Mouse (Mus musculus): Measurements from ENCODE around the gene Pnlip.

Gene Pnlip

GRCm38 (mm10) chr19:58652198-58652597 is at the start of gene Pnlip:
TSS of gene Pnlip (plus strand) at chr19:58652498.
- DNase-seq (ENCODE audit: low spot score), result no peak

DNA sequence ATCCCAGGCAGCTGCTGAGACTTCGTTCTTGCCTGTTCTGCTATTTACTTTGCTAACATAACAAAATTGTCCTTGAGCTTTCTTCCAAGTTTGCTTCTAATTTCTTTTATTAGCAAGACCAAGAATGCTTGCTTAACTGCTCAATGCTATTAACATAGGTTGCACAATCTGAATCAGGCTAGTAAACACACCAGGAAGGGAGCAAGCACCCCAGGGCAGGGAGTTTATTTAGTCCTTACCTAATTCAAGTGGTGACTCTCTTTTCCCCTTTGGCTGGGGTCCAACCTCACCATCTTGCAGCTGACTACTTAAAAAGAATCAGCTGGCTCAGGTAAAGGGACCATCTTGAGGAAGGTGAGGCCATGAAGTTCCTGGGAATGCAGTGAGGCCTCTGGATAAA is 42.6 kb upstream of the Pnlip start:
- no peak for DNase-seq (ENCODE audit: low spot score)

DNA sequence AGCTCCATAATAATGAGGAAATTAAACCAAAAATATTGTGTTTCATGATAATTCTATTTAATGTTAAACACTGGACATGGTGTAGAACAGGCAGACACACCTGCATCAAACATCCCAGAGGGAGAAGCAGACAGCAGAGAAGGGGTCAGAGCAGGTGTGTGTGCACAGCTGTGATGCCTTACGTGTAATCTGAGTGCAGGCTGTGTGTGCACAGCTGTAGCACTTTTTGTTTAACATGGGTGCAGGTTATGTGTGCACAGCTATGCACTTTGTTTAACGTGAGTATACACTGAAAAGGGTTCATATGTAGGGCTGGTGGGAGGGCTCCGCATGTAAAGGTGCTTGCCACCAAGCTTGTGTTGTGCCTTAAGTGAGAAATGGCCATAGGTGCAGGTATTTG is 39.6 kb upstream of the Pnlip start:
- no peak for DNase-seq (ENCODE audit: low spot score)

DNA sequence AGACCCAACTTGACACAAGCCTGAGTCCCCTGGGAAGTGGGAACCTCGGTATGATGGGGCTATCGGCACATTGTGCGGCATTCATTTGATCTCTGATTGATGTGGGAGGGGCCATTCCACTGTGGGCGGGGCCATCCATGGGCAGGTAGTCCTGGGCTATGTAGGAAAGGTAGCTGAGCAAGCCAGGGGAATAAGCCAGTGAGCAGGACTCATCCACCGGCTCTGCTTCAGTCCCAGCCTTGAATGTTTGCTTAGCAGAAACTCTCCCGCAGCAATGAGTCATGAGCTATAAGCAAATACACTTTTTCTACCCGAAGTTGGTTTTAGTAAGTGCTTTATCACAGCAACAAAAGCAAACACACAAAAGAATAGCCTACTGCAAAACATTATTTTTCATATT is 35.7 kb upstream of the Pnlip start:
- no peak for DNase-seq (ENCODE audit: low spot score)

DNA sequence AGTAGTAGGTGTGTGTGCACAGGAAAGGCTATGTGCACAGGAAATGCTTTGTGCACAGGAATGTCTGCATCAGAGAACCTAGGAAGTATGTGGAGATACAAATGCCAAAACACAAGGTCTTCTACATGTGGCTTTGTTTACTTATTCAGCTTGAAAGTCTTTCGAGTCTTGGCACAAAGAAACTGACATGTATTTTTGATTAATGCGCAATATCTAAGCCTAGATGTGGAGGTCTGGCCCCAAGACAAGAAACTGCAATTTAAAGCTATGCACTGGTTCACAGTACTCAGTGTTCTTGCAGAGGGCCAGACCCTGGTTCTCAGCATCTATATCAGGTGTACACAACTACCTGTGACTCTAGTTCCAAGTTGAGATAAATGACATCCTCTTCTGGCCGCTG is 31.6 kb upstream of the Pnlip start:
- DNase-seq (ENCODE audit: low spot score), result no peak

- DNase-seq (ENCODE audit: low spot score), result no peak
Observed at GRCm38 (mm10) chr19:58621646-58622045, 30.7 kb upstream of the Pnlip start.

DNA sequence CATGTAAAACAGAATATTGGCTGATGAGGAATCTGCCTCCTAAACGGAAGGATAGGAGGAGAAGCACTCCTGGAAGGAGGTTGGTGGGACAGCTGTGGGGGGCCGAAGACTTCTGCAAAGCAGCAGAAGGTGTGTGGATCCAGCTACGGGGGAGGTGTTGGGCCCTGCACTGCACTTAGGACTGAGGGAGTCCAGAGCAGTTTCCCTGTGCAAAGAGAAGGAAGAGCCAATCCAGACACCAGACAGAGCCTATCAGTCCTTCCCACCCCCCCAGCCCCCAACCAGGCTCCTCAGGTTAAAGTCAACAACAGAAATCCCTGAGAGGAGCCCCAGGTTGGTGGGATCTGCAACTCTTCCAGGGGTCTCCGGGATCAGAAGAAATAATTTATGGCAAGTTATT is 27.5 kb upstream of the Pnlip start:
- no peak for DNase-seq (ENCODE audit: low spot score)

- no peak for DNase-seq (ENCODE audit: low spot score)
Observed at GRCm38 (mm10) chr19:58625254-58625947, 26.9 kb upstream of the Pnlip start.

GRCm38 (mm10) chr19:58627406-58628337 is 24.6 kb upstream of the Pnlip start:
- DNase-seq (ENCODE audit: low spot score), result no peak

DNA sequence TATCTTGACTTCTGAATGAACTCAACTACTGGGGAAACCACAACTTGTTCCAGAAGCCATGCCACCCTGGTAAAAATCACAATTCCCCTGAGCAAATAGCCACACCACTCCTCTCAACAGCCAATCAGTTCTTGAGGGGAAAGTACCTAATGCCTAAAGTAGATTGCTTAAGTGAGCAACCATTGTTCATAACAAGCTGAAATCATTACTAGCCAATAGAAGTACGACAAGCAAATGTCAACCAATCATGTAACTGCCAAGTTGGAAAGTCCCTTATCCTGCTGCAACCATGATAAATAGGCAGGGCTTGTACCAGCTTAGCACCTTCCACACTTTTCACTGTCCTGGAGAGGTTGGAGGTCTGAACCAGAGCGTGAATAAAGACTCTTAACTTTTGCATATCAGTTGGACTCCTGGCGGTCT is 22.9 kb upstream of the Pnlip start:
- no peak for DNase-seq (ENCODE audit: low spot score)

DNA sequence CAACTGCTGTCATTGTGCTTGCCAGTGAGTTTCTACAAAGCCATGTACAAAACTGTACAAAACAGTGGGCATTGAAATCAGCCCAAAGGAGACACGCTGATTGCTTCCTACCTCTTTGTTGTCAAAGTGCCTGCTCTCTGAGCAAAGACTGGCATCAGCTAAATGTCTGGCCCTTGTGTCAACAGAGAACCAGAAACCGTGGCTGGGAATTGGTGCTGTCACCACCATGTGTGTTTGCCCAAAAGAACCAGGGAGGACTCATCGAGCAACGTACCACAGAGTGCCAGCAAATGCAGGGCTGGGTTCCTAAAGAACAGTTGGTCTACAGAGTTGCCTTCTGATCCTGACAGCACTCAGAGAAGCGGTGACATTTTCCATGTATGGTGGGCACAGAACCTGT is 2.3 kb upstream of the Pnlip start:
- DNase-seq (ENCODE audit: low spot score), result no peak

DNA sequence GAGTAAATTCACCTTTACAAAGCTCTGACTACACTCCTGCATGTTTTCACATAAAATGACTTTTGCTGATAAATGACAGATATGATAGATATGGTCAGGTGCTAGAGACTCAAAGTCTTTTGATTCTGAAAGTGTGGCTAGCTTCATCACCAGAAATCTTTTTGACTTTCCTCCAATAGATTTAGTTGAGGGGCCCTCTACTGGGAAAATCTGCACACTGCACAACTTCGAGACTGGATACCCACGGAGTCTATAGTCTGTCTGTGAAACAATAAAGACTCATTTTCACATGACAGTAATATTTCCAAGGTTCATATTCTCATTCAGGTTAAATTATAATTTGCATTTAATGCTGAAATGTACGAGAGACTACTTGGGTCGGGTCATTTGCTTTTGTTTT is 9.8 kb downstream of the Pnlip start:
- no peak for DNase-seq (ENCODE audit: low spot score)

DNA sequence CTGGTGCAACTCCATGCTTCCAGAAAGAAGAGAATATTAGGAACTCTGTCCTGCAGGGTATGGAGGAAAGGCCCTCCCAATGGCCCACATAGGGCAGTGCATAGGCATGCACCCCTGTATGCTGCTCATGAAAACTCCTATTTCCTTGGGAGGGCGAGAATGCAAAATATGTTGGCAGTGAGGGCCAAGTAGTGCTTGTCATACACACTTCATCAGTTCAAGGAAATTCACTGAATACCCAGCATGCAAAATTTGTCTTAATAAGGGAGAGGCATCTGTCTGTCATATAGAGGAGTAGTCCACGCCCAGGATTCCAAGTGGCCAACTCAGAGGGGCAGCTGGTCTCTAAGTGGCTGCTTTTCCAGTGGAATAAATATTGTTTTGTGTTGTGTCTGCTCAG is 11.0 kb downstream of the Pnlip start:
- DNase-seq (ENCODE audit: low spot score), result no peak

DNA sequence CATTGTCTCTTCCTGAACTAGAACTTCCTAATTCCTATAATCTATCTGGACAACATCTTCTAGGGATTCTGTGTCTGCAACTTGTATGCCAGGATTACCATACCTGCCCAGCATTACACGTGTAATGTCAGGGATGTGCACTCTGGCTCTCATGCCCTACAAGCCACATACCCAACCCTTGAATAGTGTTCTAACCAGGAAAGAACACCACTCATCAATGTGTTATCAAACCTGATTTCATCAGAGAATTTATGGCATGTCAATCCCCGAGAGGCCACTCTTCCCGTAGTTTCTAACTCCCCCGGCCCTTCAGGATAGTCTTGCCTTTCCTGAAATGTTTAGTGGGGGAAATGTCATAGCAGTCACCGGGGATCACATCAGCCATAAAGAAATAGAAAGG is 12.6 kb downstream of the Pnlip start:
- DNase-seq (ENCODE audit: low spot score), result no peak

DNA sequence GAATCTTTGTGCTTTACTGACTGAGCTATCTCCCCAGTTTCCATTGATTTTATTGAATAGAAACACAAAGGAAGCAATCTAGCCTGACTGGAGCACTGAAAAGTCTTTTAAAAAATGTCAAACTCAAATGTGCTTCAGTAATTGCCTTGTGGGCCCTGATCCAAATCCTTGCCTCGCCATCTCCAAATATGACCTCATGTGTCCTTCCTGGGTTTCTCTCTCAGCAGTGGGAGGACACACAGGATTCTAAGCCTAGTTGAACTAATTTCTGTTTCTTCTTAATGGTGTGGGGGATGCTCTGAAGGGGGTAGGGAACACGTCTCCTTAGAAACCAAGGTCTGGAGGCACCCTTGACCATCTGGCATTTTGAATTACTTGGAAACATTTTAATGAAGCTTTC is 22.3 kb downstream of the Pnlip start:
- DNase-seq (ENCODE audit: low spot score), result peak; percentile 45

DNA sequence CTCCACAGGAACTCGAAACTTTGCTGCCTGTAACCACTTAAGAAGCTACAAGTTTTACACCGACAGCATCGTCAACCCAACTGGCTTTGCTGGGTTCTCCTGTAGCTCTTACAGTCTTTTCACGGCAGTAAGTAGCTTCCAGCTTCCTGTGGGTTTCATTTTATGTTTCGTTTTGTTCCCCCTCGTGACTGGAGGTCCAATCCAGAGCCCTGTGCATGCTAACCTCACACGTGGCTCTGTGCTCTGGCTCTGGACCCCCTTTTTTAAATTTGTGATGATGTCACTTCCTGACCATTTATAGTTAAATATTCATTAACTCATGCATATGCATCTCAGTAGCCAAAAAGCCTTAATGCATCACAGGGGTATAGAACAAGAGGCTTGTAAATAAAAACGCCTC is 24.8 kb downstream of the Pnlip start:
- DNase-seq (ENCODE audit: low spot score), result no peak

DNA sequence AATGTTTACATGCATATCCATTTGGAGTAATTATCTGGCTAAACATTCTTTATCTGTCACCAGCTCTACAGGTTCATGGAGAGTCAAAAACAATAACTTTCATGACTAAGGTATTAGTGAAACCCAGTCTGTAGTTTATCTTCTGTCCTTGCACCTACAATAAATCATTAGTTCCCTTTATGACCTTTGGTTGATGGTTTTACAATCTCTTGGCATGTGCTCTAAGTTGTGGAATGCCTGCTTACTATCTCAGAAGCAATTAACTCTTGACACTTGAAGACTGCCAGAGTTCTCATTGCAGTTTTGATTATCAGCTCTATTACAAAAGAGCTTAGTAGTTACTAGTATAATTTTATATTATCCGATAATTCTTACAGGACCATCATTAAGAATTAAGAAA is 36.6 kb downstream of the Pnlip start:
- no peak for DNase-seq (ENCODE audit: low spot score)

DNA sequence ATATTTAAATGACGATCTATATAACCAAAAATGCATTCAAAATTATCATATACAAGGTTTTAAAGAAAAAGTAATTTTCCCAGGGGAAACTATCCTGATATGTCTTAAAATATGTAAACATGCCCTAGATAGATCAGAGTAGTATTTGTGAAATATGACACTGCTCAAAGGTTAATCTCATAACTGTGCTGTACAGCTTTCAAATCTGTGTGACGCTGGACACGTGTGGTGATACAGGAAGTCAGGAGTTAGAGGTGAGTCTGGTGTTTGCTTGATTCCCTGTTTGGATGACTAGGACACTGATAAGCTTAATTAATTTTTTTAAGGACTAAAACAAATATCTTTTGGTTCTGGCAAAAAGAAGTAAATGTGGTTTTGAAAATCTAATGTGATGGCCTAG is 43.0 kb downstream of the Pnlip start:
- DNase-seq (ENCODE audit: low spot score), result no peak

DNA sequence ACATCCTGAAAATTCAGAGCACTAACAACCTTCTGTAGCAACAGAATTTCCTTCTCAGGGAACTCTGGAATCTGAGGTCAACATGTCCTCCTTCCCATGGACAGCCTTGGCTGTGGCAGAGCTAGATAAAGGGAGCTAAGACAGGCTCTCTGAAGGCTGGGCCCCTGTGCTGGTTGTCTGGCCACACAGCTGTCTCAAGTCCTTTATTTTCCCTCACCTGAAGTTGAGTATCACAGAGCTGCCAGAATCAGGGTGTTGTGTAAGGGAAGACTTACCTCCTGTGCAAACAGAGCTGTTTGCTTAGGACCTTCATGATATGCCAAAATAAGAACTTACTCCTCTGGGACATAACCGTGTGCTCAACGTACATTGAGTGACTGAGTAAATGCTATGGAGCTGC is 43.9 kb downstream of the Pnlip start:
- DNase-seq (ENCODE audit: low spot score), result no peak

GRCm38 (mm10) chr19:58704556-58704955 is 52.3 kb downstream of the Pnlip start:
- no peak for DNase-seq (ENCODE audit: low spot score)

DNA sequence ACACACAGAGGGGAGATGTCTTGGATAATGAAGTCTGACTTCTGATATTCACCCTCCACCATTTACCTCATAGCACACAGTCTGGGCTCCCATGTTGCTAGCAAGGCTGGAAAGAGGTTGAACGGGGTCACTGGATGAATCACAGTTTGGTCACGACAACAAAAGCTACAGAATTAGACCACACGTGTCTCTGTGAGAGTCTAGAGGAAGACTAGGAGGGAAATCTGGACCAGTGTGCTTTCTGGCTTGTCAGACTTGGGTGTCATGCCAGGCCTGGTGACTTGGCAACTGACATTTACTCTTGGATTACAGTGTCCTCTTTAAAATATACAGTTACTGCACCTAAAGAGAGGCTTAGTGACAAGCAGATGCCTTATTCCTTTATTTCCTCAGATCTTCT is 56.3 kb downstream of the Pnlip start:
- DNase-seq (ENCODE audit: low spot score), result no peak

GRCm38 (mm10) chr19:58717925-58718324 is 65.6 kb downstream of the Pnlip start:
- DNase-seq (ENCODE audit: low spot score), result no peak

DNA sequence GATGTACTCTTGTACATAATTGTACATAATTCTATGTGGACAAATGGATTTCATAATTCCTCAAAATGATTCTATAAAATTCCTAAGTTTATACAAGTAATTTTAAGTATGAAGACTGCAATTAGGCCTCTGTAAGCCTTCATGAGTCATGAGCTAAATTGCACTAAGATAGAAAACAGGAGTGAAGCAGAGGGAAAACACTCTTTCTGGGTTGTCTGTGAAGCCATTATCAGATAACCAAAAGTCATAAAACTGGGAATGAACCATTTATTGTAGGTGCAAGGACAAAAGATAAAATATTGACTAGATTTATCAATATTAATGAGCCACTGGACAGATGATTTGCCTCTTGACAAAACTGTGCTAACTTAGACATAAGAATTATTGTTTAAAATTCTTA is 68.1 kb downstream of the Pnlip start:
- DNase-seq (ENCODE audit: low spot score), result no peak

GRCm38 (mm10) chr19:58726551-58726950 is 74.3 kb downstream of the Pnlip start:
- DNase-seq (ENCODE audit: low spot score), result no peak

Measured in testis, postnatal 10 days (tissue).